Mouse (Mus musculus): ENCODE results near the gene Dcaf6. TPM values are rescaled to one million over a fixed set of nuclear protein-coding genes. Genes with fewer than 3 reads are reported as not detected.

Dcaf6 gene
- polyA plus RNA-seq (2012; rRNA removed): 3.2 and 7.4 TPM in 2 replicates

- peak within 1 kb of the TSS; percentile 99 for H3K27ac ChIP-seq (ENCODE audit: insufficient read depth, low read depth, low read length)
- no peaks in the 10 kb centered on the region for H3K27me3 ChIP-seq (ENCODE audit: control insufficient read depth, insufficient read depth, low read length)
- H3K4me3 ChIP-seq (ENCODE audit: low read depth, low read length): peak within 1 kb of the TSS; percentile 79
- TF ChIP-seq POLR2A (IDR thresholded peaks at IDR 0.05; ENCODE audit: low read depth, low read length): peak; percentile 99
- no peak for TF ChIP-seq CTCF (IDR thresholded peaks at IDR 0.05; ENCODE audit: extremely low read depth, insufficient read length, insufficient replicate concordance, low read depth, low read length)
- H3K4me1 ChIP-seq (ENCODE audit: control insufficient read depth, insufficient read depth, insufficient read length, low read length): no peaks in the 10 kb centered on the region
- H3K36me3 ChIP-seq (ENCODE audit: control insufficient read depth, insufficient read depth, low read length): no peaks in the 10 kb centered on the region
- under 1% methylated on average over 35 of the region's 37 CpGs for WGBS
These were observed at the start of gene Dcaf6, which contains the start of gene Mpc2 for GRCm38 (mm10) chr1:165460360-165460800. Gene Dcaf6 (minus strand): TSS chr1:165460475. Gene Mpc2 (plus strand): TSS chr1:165460637.

- no peak overlapping the region for H3K4me3 ChIP-seq (ENCODE audit: low read depth, low read length)
- no peaks in the 10 kb centered on the region for H3K27me3 ChIP-seq (ENCODE audit: control insufficient read depth, insufficient read depth, low read length)
- TF ChIP-seq POLR2A (IDR thresholded peaks at IDR 0.05; ENCODE audit: low read depth, low read length): no peak
- TF ChIP-seq CTCF (IDR thresholded peaks at IDR 0.05; ENCODE audit: extremely low read depth, insufficient read length, insufficient replicate concordance, low read depth, low read length): no peak
- WGBS: 85% methylated on average over 6 of the region's 6 CpGs
- H3K36me3 ChIP-seq (ENCODE audit: control insufficient read depth, insufficient read depth, low read length): no peaks in the 10 kb centered on the region
- no peak overlapping the region for H3K27ac ChIP-seq (ENCODE audit: insufficient read depth, low read depth, low read length)
- no peaks in the 10 kb centered on the region for H3K4me1 ChIP-seq (ENCODE audit: control insufficient read depth, insufficient read depth, insufficient read length, low read length)
These were observed 46.0 kb upstream of the Dcaf6 start for GRCm38 (mm10) chr1:165506303-165506702.

GRCm38 (mm10) chr1:165503307-165504024, 43.2 kb upstream of the Dcaf6 start:
- WGBS: 40% methylated on average over 10 of the region's 10 CpGs
- H3K4me1 ChIP-seq (ENCODE audit: control insufficient read depth, insufficient read depth, insufficient read length, low read length): no peaks in the 10 kb centered on the region
- H3K27me3 ChIP-seq (ENCODE audit: control insufficient read depth, insufficient read depth, low read length): no peaks in the 10 kb centered on the region
- H3K4me3 ChIP-seq (ENCODE audit: low read depth, low read length): no peak overlapping the region
- H3K27ac ChIP-seq (ENCODE audit: insufficient read depth, low read depth, low read length): no peak overlapping the region
- no peaks in the 10 kb centered on the region for H3K36me3 ChIP-seq (ENCODE audit: control insufficient read depth, insufficient read depth, low read length)
- TF ChIP-seq CTCF (IDR thresholded peaks at IDR 0.05; ENCODE audit: extremely low read depth, insufficient read length, insufficient replicate concordance, low read depth, low read length) (peak; percentile 49; the same call in 1 of the 2 replicates), POLR2A (IDR thresholded peaks at IDR 0.05; ENCODE audit: low read depth, low read length) (no peak)

GRCm38 (mm10) chr1:165498856-165499255, 38.6 kb upstream of the Dcaf6 start:
- Histone ChIP-seq H3K27ac (ENCODE audit: insufficient read depth, low read depth, low read length) (no peak overlapping the region), H3K36me3 (ENCODE audit: control insufficient read depth, insufficient read depth, low read length) (no peaks in the 10 kb centered on the region), H3K27me3 (ENCODE audit: control insufficient read depth, insufficient read depth, low read length) (no peaks in the 10 kb centered on the region), H3K4me1 (ENCODE audit: control insufficient read depth, insufficient read depth, insufficient read length, low read length) (no peaks in the 10 kb centered on the region), H3K4me3 (ENCODE audit: low read depth, low read length) (no peak overlapping the region)
- no peak for TF ChIP-seq CTCF (IDR thresholded peaks at IDR 0.05; ENCODE audit: extremely low read depth, insufficient read length, insufficient replicate concordance, low read depth, low read length)
- no peak for TF ChIP-seq POLR2A (IDR thresholded peaks at IDR 0.05; ENCODE audit: low read depth, low read length)
- WGBS: 73% methylated on average over 3 of the region's 3 CpGs

GRCm38 (mm10) chr1:165489197-165489596, 28.9 kb upstream of the Dcaf6 start:
- WGBS: 80% methylated on average over 4 of the region's 4 CpGs
- no peaks in the 10 kb centered on the region for H3K4me1 ChIP-seq (ENCODE audit: control insufficient read depth, insufficient read depth, insufficient read length, low read length)
- no peak for TF ChIP-seq CTCF (IDR thresholded peaks at IDR 0.05; ENCODE audit: extremely low read depth, insufficient read length, insufficient replicate concordance, low read depth, low read length)
- TF ChIP-seq POLR2A (IDR thresholded peaks at IDR 0.05; ENCODE audit: low read depth, low read length): no peak
- no peaks in the 10 kb centered on the region for H3K36me3 ChIP-seq (ENCODE audit: control insufficient read depth, insufficient read depth, low read length)
- H3K4me3 ChIP-seq (ENCODE audit: low read depth, low read length): no peak overlapping the region
- no peak overlapping the region for H3K27ac ChIP-seq (ENCODE audit: insufficient read depth, low read depth, low read length)
- no peaks in the 10 kb centered on the region for H3K27me3 ChIP-seq (ENCODE audit: control insufficient read depth, insufficient read depth, low read length)

GRCm38 (mm10) chr1:165486108-165486507, 25.8 kb upstream of the Dcaf6 start:
- Histone ChIP-seq H3K27ac (ENCODE audit: insufficient read depth, low read depth, low read length) (no peak overlapping the region), H3K36me3 (ENCODE audit: control insufficient read depth, insufficient read depth, low read length) (peaks cover 12% of the 10 kb centered on the region), H3K4me3 (ENCODE audit: low read depth, low read length) (no peak overlapping the region), H3K4me1 (ENCODE audit: control insufficient read depth, insufficient read depth, insufficient read length, low read length) (no peaks in the 10 kb centered on the region), H3K27me3 (ENCODE audit: control insufficient read depth, insufficient read depth, low read length) (no peaks in the 10 kb centered on the region)
- TF ChIP-seq POLR2A (IDR thresholded peaks at IDR 0.05; ENCODE audit: low read depth, low read length): no peak
- TF ChIP-seq CTCF (IDR thresholded peaks at IDR 0.05; ENCODE audit: extremely low read depth, insufficient read length, insufficient replicate concordance, low read depth, low read length): no peak
- WGBS: 77% methylated on average over 2 of the region's 2 CpGs

GRCm38 (mm10) chr1:165484688-165485233, 24.5 kb upstream of the Dcaf6 start, which contains the start of gene Adcy10:
Gene Adcy10 (plus strand): TSS chr1:165485183.
- TF ChIP-seq POLR2A (IDR thresholded peaks at IDR 0.05; ENCODE audit: low read depth, low read length) (no peak), CTCF (IDR thresholded peaks at IDR 0.05; ENCODE audit: extremely low read depth, insufficient read length, insufficient replicate concordance, low read depth, low read length) (no peak)
- 86% methylated on average over 8 of the region's 8 CpGs for WGBS
- no peaks in the 10 kb centered on the region for H3K27me3 ChIP-seq (ENCODE audit: control insufficient read depth, insufficient read depth, low read length)
- no peak within 1 kb of the TSS for H3K4me3 ChIP-seq (ENCODE audit: low read depth, low read length)
- H3K27ac ChIP-seq (ENCODE audit: insufficient read depth, low read depth, low read length): no peak within 1 kb of the TSS
- H3K36me3 ChIP-seq (ENCODE audit: control insufficient read depth, insufficient read depth, low read length): peaks cover 20% of the 10 kb centered on the region
- no peaks in the 10 kb centered on the region for H3K4me1 ChIP-seq (ENCODE audit: control insufficient read depth, insufficient read depth, insufficient read length, low read length)

Data from small intestine, adult 2 months (tissue).